Mouse (Mus musculus) heart, postnatal 36 days (tissue): ENCODE measurements at regions not wholly inside any gene's neighbourhood (a gene's known extent, or its start where the extent isn't known, plus 50 kb on each side); places are given as distances from the start of the nearest gene placed in this dataset.
"Not testable (repeated sequence)": the region's sequence is repeated elsewhere in the genome, so short reads cannot be mapped to it uniquely, and the experiment has no call there.

Experiments
- DNase-seq, 2 experiments: peaks; one replicate each; pipeline ENCODE4 v3.0.0; 2021 to 2022
- intact Hi-C: fragments of 180-260 bp; cut with DNase I; formaldehyde crosslinking; loops from one replicate; pipeline ENCODE4 v1.15.1; 2025

GRCm38 (mm10) chr13:7007091-7007490 lies 358.5 kb upstream of the Pfkp start:
- DNase-seq = no peak
- intact Hi-C loops = no loop called here

- DNase-seq, intact Hi-C loops: not testable (repeated sequence)
Measured at GRCm38 (mm10) chr13:6998508-6999278, 350.1 kb upstream of the Pfkp start.

GRCm38 (mm10) chr13:6998094-6998493 lies 349.5 kb upstream of the Pfkp start:
- DNase-seq = no peak
- intact Hi-C loops = no loop called here

GRCm38 (mm10) chr13:6992323-6992994 lies 343.9 kb upstream of the Pfkp start:
- no peak for DNase-seq
- intact Hi-C loops = no loop called here

- no peak for DNase-seq
- intact Hi-C loops = no loop called here
Measured at GRCm38 (mm10) chr13:6991714-6992113, 343.1 kb upstream of the Pfkp start.

- intact Hi-C loops = no loop called here
- no peak for DNase-seq
Measured at GRCm38 (mm10) chr13:6985012-6985996, 336.7 kb upstream of the Pfkp start.

GRCm38 (mm10) chr13:6955713-6956112 lies 307.1 kb upstream of the Pfkp start:
- intact Hi-C loops = no loop called here
- DNase-seq = no peak

- no peak for DNase-seq
- intact Hi-C loops = no loop called here
Measured at GRCm38 (mm10) chr13:6924136-6924535, 275.6 kb upstream of the Pfkp start.

- no peak for DNase-seq
- intact Hi-C loops = no loop called here
Measured at GRCm38 (mm10) chr13:6922357-6922721, 273.8 kb upstream of the Pfkp start.

GRCm38 (mm10) chr13:6921691-6922356 lies 273.2 kb upstream of the Pfkp start:
- no peak for DNase-seq

GRCm38 (mm10) chr13:6906000-6906399 lies 257.4 kb upstream of the Pfkp start:
- intact Hi-C loops = no loop called here
- DNase-seq = no peak

More at GRCm38 (mm10) chr13:6921691-6922356, 273.2 kb upstream of the Pfkp start:
- intact Hi-C loops = no loop called here

- no peak for DNase-seq
- intact Hi-C loops = no loop called here
Measured at GRCm38 (mm10) chr13:6901682-6902081, 253.1 kb upstream of the Pfkp start.

- no peak for DNase-seq
- intact Hi-C loops = no loop called here
Measured at GRCm38 (mm10) chr13:6897666-6898065, 249.1 kb upstream of the Pfkp start.

- no peak for DNase-seq
- intact Hi-C loops = no loop called here
Measured at GRCm38 (mm10) chr13:6891458-6892076, 243.0 kb upstream of the Pfkp start.

GRCm38 (mm10) chr13:6889446-6889845 lies 240.9 kb upstream of the Pfkp start:
- intact Hi-C loops, DNase-seq: not testable (repeated sequence)

- intact Hi-C loops = no loop called here
Measured at GRCm38 (mm10) chr13:6888381-6888780, 239.8 kb upstream of the Pfkp start.

GRCm38 (mm10) chr13:6877018-6877901 lies 228.7 kb upstream of the Pfkp start:
- DNase-seq = no peak
- intact Hi-C loops = no loop called here

More at GRCm38 (mm10) chr13:6888381-6888780, 239.8 kb upstream of the Pfkp start:
- no peak for DNase-seq

GRCm38 (mm10) chr13:6862186-6862585 lies 213.6 kb upstream of the Pfkp start:
- intact Hi-C loops = no loop called here
- no peak for DNase-seq

GRCm38 (mm10) chr13:6859551-6859950 lies 211.0 kb upstream of the Pfkp start:
- no peak for DNase-seq
- intact Hi-C loops = no loop called here
